Mouse (Mus musculus) lung, adult 2 months (tissue): Measurements from ENCODE around the gene Slu7.

Experiments
- CTCF ChIP-seq: fragments of 200-500 bp; IDR thresholded peaks from 2 replicates; pipeline ENCODE4 v1.5.1; 2011; ENCODE audit warnings: mild to moderate bottlenecking, low read length, control low read depth; ENCODE audit not compliant: insufficient read depth
- POLR2A ChIP-seq: fragments of 200-500 bp; IDR thresholded peaks from 2 replicates; pipeline ENCODE4 v1.6.1; 2011; ENCODE audit warnings: low read depth, mild to moderate bottlenecking, control low read depth, low read length, borderline replicate concordance; ENCODE audit errors: extremely low read depth

DNA sequence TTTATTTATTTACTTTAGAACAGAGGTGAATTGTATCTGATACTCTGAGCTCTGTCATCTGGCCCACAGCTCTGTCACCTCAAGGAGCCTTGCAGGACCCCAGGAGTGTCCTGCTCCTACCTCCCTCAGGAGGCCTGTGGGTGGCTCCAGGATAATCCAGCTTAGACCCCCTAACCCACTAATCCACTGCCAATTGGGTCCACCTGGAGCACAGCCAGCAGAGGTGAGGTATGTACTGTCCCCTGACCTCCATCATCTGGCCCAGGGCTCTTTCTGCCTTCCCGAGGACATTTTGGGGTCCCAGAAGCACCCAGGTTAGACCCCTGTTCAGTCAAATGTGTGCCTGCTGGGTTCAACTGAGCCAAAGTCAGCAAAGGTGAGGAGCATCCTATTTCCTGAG is 33.4 kb upstream of the Slu7 start:
- TF ChIP-seq CTCF (no peak), POLR2A (no peak)
